Comparison of ENCODE assay signal across 10 mouse cellular contexts in genomic region chr3:142439591-142440093, GRCm38 (mm10). TPM values are rescaled to one million over a fixed set of nuclear protein-coding genes. Genes with fewer than 3 reads are reported as not detected.
A peak's percentile ranks its signal among the peaks of the same experiment; 100 is the strongest.
DNase-seq lines count a peak whose midpoint lies in the region; ATAC-seq and TF ChIP-seq lines count a peak whose summit lies in the region.
"Had no signal": no experiment of that assay in that cellular context is flagged by ENCODE, and none has a peak within 500 bp of the region (broad histone marks: within the 10 kb centered on the region; RNA-seq: fewer than 3 reads in every experiment).

No protein-coding gene starts in this region.

- DNase-seq in ovary, postnatal 36 days (ENCODE audit: low spot score): peak; percentile 10
- no peak for DNase-seq in ovary, postnatal 10 days (ENCODE audit: low spot score)
- peak; percentile 81 to 82 for DNase-seq in heart, adult 9 months (ENCODE audit: low spot score in 2 of 2)
- peak; percentile 66 for DNase-seq in kidney, postnatal 10 days
- DNase-seq in retina, postnatal 1 day: peak; percentile 46
- no peak for DNase-seq in right cerebral cortex, postnatal 36 days (ENCODE audit: low spot score in 2 of 2)
- no peak for DNase-seq in cerebellum, adult 2 months

- no peak overlapping the region for H3K4me3 ChIP-seq in hindbrain, embryonic 12.5 days
- no peak overlapping the region for H3K4me3 ChIP-seq in cerebellum, adult 2 months (replicated peaks; ENCODE audit: insufficient read depth, low read depth, low read length)
- H3K4me3 ChIP-seq: hindbrain, embryonic 15.5 days had no signal

- H3K9me3 ChIP-seq in hindbrain, embryonic 12.5 days (replicated peaks): no peaks in the 10 kb centered on the region
- H3K9me3 ChIP-seq: G1E; hindbrain, embryonic 15.5 days had no signal

- H3K4me2 ChIP-seq in hindbrain, embryonic 12.5 days (replicated peaks): no peak overlapping the region
- H3K4me2 ChIP-seq: hindbrain, embryonic 15.5 days had no signal

- no peak for TF ChIP-seq CTCF in cerebellum, adult 2 months (IDR thresholded peaks at IDR 0.05; ENCODE audit: borderline replicate concordance, insufficient read depth, low read depth, low read length)

- no peak for ATAC-seq in hindbrain, embryonic 12.5 days (ENCODE audit: low FRiP score)

- H3K27me3 ChIP-seq in hindbrain, embryonic 12.5 days: no peaks in the 10 kb centered on the region
- H3K27me3 ChIP-seq in cerebellum, adult 2 months (ENCODE audit: control insufficient read depth, insufficient read depth, low read length): no peaks in the 10 kb centered on the region
- H3K27me3 ChIP-seq: hindbrain, embryonic 15.5 days had no signal

- H3K4me1 ChIP-seq in hindbrain, embryonic 12.5 days: no peaks in the 10 kb centered on the region
- no peaks in the 10 kb centered on the region for H3K4me1 ChIP-seq in cerebellum, adult 2 months (ENCODE audit: control insufficient read depth, insufficient read depth, low read length)
- H3K4me1 ChIP-seq: hindbrain, embryonic 15.5 days had no signal

- H3K27ac ChIP-seq in hindbrain, embryonic 12.5 days: no peak overlapping the region
- H3K27ac ChIP-seq in cerebellum, adult 2 months (ENCODE audit: insufficient read depth, low read length): no peak overlapping the region
- H3K27ac ChIP-seq: hindbrain, embryonic 15.5 days had no signal

- 40% methylated on average over 7 of the region's 7 CpGs for WGBS in hindbrain, embryonic 12.5 days
- WGBS in cerebellum, adult 2 months: 45% methylated on average over 7 of the region's 7 CpGs

- no peak overlapping the region for H3K9ac ChIP-seq in hindbrain, embryonic 12.5 days
- H3K9ac ChIP-seq: hindbrain, embryonic 15.5 days had no signal

- TF ChIP-seq POLR2A in cerebellum, adult 2 months (IDR thresholded peaks at IDR 0.05; ENCODE audit: borderline replicate concordance, insufficient read depth, low read length): no peak

- H3K36me3 ChIP-seq in hindbrain, embryonic 12.5 days: no peaks in the 10 kb centered on the region
- H3K36me3 ChIP-seq: G1E; hindbrain, embryonic 15.5 days had no signal

RNA-seq across cellular contexts. Expression of gene Pdlim5, which starts 44.1 kb away (rescaled TPM):
- polyA plus RNA-seq in hindbrain, embryonic 12.5 days (2016; fragmentation: Nextera tagmentation; extraction: Ambion mirVana): 20.2 and 21.9 TPM in 2 replicates
- 15.7 and 16.8 TPM in 2 replicates for polyA plus RNA-seq in cerebellum, adult 2 months (2012; rRNA removed)

RNA-seq across cellular contexts. Expression of gene Gbp5, which starts 54.1 kb away (rescaled TPM):
- 0.05 TPM in 1 of 2 replicates, not detected in the other for polyA plus RNA-seq in hindbrain, embryonic 12.5 days (2016; fragmentation: Nextera tagmentation; extraction: Ambion mirVana)
- polyA plus RNA-seq in cerebellum, adult 2 months (2012; rRNA removed): 1.7 and 2.4 TPM in 2 replicates
- polyA plus RNA-seq: G1E had no signal

Comparison
In these comparisons a context has a peak if more than half of its experiments do, and no peak if none do; other contexts are left out.
1. DNase-seq: peak in ovary, postnatal 36 days (single experiment), heart, adult 9 months (2 of 2), kidney, postnatal 10 days (single experiment) and retina, postnatal 1 day (single experiment); none in ovary, postnatal 10 days (single experiment), right cerebral cortex, postnatal 36 days (0 of 2) and cerebellum, adult 2 months (0 of 2).